Mouse (Mus musculus) lung, embryonic 16.5 days (tissue): ENCODE results near the gene Olfr722. TPM values are rescaled to one million over a fixed set of nuclear protein-coding genes. Genes with fewer than 3 reads are reported as not detected.
"Not testable (repeated sequence)": the region's sequence is repeated elsewhere in the genome, so short reads cannot be mapped to it uniquely, and the experiment has no call there.

ENCODE experiments used
- ATAC-seq: fragments of 200-750 bp; cut with Nextera tagmentation; 2 replicates; pipeline ENCODE4 v1.8.0; 2017; ENCODE audit warnings: low read depth, mild to moderate bottlenecking, moderate library complexity
- H3K27ac ChIP-seq: fragments of 300-500 bp; sonication (generic); 2 replicates; pipeline ENCODE4 v1.5.1; 2014; ENCODE audit warnings: mild to moderate bottlenecking, control low read depth, low read length
- H3K27me3 ChIP-seq: fragments of 300-500 bp; sonication (generic); 2 replicates; pipeline ENCODE4 v1.6.1; 2014; ENCODE audit warnings: low read depth, low read length, mixed read lengths; ENCODE audit not compliant: control insufficient read depth, insufficient read depth
- H3K36me3 ChIP-seq: fragments of 300-500 bp; sonication (generic); 2 replicates; pipeline ENCODE4 v1.6.1; 2014; ENCODE audit warnings: low read length; ENCODE audit not compliant: control insufficient read depth, insufficient read depth
- H3K4me1 ChIP-seq: fragments of 300-500 bp; sonication (generic); replicated peaks from 2 replicates; pipeline ENCODE4 v1.6.1; 2014; ENCODE audit warnings: low read length, mixed read lengths; ENCODE audit not compliant: control insufficient read depth, insufficient read depth
- H3K4me2 ChIP-seq: fragments of 300-500 bp; sonication (generic); 2 replicates; pipeline ENCODE4 v1.6.1; 2014; ENCODE audit warnings: low read depth, low read length, control low read depth
- H3K4me3 ChIP-seq: fragments of 300-500 bp; sonication (generic); 2 replicates; pipeline ENCODE4 v1.5.1; 2014; ENCODE audit warnings: mild to moderate bottlenecking, low read length, control low read depth
- H3K9ac ChIP-seq: fragments of 300-500 bp; sonication (generic); 2 replicates; pipeline ENCODE4 v1.6.1; 2014; ENCODE audit warnings: low read length, control low read depth
- H3K9me3 ChIP-seq: fragments of 300-500 bp; sonication (generic); 2 replicates; pipeline ENCODE4 v1.6.1; 2016; ENCODE audit warnings: low read length; ENCODE audit not compliant: control insufficient read depth
- polyA plus RNA-seq: library from polyadenylated mRNA; unstranded; fragments of >200 nt; fragmentation: Nextera tagmentation; extraction: Ambion mirVana; gene quantifications from 2 replicates; pipeline ENCODE4 v1.2.1, GENCODE M21; 2015

Olfr722 gene
- not detected in 2 replicates for polyA plus RNA-seq

GRCm38 (mm10) chr14:49901899-49902298, at the start of gene Olfr722:
TSS of gene Olfr722 (minus strand) at chr14:49901999.
- no peaks in the 10 kb centered on the region for H3K4me1 ChIP-seq
- no peaks in the 10 kb centered on the region for H3K9me3 ChIP-seq
- H3K27me3 ChIP-seq = no peaks in the 10 kb centered on the region
- ATAC-seq = no peak
- no peak within 1 kb of the TSS for H3K4me3 ChIP-seq
- no peaks in the 10 kb centered on the region for H3K36me3 ChIP-seq
- H3K9ac ChIP-seq = no peak within 1 kb of the TSS
- no peak within 1 kb of the TSS for H3K4me2 ChIP-seq
- no peak within 1 kb of the TSS for H3K27ac ChIP-seq

- H3K27me3 ChIP-seq, ATAC-seq, H3K9me3 ChIP-seq, H3K36me3 ChIP-seq, H3K27ac ChIP-seq, H3K4me2 ChIP-seq, H3K9ac ChIP-seq, H3K4me1 ChIP-seq, H3K4me3 ChIP-seq: not testable (repeated sequence)
Measured at GRCm38 (mm10) chr14:49931687-49932086, 29.9 kb upstream of the Olfr722 start, which contains the start of gene Olfr723. TSS of gene Olfr723 (minus strand) at chr14:49931787.

GRCm38 (mm10) chr14:49860387-49860786, 41.4 kb downstream of the Olfr722 start:
- ATAC-seq = no peak

More at GRCm38 (mm10) chr14:49860387-49860786, 41.4 kb downstream of the Olfr722 start:
- Histone ChIP-seq H3K36me3 (no peaks in the 10 kb centered on the region), H3K4me3 (no peak overlapping the region), H3K4me1 (no peaks in the 10 kb centered on the region), H3K27ac (no peak overlapping the region), H3K4me2 (no peak overlapping the region), H3K9me3 (no peaks in the 10 kb centered on the region), H3K27me3 (no peaks in the 10 kb centered on the region), H3K9ac (no peak overlapping the region)

Other genes with a start within 250 kb of the Olfr722 start
- 9.1 and 11.8 TPM in 2 replicates for gene Armh4, start 118.6 kb downstream of the Olfr722 start, polyA plus RNA-seq
- not detected in 2 replicates for gene Olfr723, start 29.8 kb upstream of the Olfr722 start, polyA plus RNA-seq
- gene Olfr724, start 61.3 kb upstream of the Olfr722 start, polyA plus RNA-seq = not detected in 2 replicates
- gene Olfr725, start 138.4 kb upstream of the Olfr722 start, polyA plus RNA-seq = not detected in 2 replicates
- gene Olfr726, start 189.0 kb upstream of the Olfr722 start, polyA plus RNA-seq = not detected in 2 replicates
- not detected in 2 replicates for gene Olfr727, start 221.2 kb upstream of the Olfr722 start, polyA plus RNA-seq
- not detected in 2 replicates for gene Olfr728, start 240.7 kb upstream of the Olfr722 start, polyA plus RNA-seq